Mouse (Mus musculus) megakaryocyte progenitor cell, adult 5-6 weeks (primary cell): ENCODE measurements around the gene Crxos. TPM values are rescaled to one million over a fixed set of nuclear protein-coding genes. Genes with fewer than 3 reads are reported as not detected.

Experiments used
- ATAC-seq: replicated peaks from 2 replicates; pipeline ENCODE4 v1.8.0; 2016; ENCODE audit warnings: mild to moderate bottlenecking, moderate TSS enrichment, inconsistent platforms; ENCODE audit not compliant: poor library complexity
- total RNA-seq, 2 experiments: library from RNA; stranded (forward) in 1 of 2; stranded (reverse) in 1 of 2; fragments of 157-497, 149-512 nt in 1 of 2; fragments of 200-1000 nt in 1 of 2; gene quantifications; 2 replicates each; pipeline versions ENCODE4 v1.2.3 to v1.2.4; 2015 to 2017

Gene Crxos
- total RNA-seq, 2 experiments from 2014 or later, result not detected

DNA sequence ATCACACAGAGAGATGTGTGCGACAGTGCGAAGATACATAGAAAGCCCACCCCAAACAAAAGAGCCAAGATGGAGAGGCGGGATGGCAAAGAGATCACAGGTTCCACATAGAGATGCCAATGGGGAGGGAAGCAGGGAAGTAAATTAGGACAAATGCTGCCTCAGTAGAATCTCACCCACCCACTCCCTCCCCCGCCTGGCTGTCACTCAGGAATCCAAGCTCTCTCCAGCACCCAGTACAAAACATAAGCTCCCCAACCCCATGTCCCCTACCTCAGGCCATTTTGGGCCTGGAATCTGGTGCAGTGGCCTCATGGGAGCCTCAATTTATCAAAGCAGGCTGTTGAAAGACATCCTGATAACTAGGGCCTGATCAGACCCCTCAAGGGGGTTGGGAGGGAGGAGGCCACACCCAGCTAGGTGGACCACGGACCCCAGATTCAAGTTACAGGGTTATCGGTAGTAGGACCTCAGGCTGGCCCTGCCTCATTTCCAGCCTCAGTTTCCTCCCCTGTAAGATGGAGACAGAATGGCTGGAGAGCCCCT, 38.3 kb downstream of the Crxos start:
- ATAC-seq, result no peak

DNA sequence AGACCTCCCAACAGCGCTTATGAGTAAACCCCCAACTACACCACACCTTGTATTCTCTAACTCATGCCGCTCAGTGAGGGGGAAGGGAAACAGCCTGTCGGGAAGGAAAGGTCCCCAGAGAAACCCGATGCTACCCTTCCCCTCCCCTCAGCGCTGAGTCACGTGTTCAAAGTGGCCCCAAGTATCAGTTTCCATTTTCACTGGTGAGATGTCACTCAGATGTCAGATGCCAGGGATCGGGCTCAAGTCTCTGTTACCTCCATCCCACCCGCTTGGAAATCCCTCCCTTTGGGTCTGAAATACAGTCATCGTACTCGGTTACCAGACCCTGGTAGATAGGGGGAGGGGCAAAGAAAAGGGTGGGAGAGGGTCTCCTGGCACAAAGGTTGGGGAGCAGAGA, 39.4 kb downstream of the Crxos start:
- ATAC-seq, result peak; percentile 50

DNA sequence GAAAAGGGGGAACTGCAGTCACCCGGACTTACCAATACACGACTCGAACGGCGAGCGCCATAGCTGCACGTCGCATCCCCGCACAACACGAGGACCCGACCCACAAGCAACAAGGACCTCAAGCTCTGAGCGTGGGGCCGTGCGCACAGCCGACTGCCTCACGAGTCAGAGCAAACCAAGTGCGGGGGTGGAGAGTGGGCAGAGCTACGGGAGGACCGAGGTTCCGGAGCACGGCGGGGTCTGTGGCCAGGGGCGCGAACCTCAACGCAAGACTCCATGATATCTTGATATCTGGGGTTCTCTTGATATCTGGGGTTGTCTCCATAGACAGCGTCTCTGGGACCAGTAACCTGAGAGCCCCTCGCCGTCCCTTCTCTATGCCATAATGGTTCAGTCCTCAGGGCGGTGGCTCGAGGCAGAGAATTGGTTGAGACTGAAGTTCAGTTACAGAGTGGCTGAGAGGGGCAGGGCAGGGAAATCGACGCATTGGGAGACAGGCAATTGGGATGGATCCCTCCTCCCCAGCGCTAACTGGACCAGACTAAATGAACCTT, 39.9 kb downstream of the Crxos start, which contains the start of gene Selenow:
TSS of gene Selenow (minus strand) at position 183 of the 554 bp plus-strand sequence.
- ATAC-seq, result peak; percentile 94

- ATAC-seq, result peak; percentile 97
These were observed 47.5 kb downstream of the Crxos start for GRCm38 (mm10) chr7:15929910-15930309.

- no peak for ATAC-seq
These were observed 48.1 kb downstream of the Crxos start for GRCm38 (mm10) chr7:15930543-15930942.

- ATAC-seq, result no peak
These were observed 49.2 kb downstream of the Crxos start for GRCm38 (mm10) chr7:15931635-15932034.

DNA sequence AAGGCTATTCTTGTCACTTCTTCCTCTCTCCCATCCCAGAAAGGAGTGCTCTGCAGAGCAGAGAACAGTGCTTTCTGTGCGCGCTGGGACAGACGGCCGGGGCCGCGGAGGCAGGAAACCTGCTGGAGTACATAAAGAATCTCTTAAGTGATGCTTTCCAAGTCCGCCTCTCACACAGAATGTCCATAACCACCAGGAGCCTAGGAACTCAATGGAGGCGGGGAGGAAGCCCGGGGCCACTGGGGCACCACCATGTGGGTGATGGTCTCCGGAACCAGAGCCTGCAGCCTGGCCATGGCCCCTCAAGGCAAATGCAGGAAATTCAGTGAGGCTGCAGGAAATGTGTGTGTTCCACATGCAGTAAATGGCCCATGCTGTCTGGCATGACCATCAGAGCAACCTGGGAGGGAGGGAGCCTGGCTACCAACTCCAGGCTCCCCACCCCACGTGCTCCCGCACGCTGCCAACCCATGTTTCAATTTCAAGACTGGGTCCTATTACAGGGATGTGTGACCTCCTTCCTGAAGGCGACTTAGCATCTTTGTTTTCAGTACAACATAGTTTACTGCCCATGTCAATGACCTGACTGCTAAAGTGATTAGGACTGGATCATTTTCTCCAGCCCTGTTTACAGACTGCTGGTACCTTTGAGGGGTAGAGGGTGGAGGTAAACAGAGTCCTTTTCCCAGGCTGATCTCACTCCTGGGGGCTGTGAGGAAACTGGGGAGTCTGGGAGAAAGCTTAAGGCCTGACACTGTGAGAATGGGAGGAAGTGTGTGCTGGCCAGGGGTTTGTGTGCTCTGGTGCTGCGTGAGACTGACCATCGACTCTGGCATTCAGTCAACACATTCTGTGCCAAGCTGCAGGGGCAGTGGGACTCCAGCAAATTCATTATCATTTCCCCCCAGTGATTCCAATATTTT, 51.3 kb downstream of the Crxos start:
- ATAC-seq, result no peak

- no peak for ATAC-seq
These were observed 55.1 kb downstream of the Crxos start for GRCm38 (mm10) chr7:15937491-15937890.

GRCm38 (mm10) chr7:15938621-15939020, 56.2 kb downstream of the Crxos start:
- no peak for ATAC-seq

DNA sequence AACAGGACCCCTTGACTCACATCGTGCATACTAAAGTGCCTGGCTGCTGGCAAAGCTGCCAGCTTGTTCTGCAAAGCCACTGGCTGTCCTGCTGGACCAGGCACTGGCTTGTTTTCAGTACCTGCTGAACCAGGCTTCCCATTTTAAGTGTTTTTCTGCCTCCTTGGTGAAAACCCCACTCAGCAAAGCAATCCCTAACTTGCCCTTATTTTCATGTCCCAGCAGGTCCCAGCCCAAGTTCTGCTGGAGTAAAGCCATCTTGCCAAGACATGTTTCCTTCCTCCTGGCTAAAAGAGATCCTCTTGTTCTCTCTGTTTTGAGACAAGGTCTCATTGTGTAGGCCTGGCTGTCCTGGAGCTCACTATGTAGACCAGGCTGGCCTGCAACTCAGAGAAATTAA, 61.9 kb downstream of the Crxos start:
- no peak for ATAC-seq

DNA sequence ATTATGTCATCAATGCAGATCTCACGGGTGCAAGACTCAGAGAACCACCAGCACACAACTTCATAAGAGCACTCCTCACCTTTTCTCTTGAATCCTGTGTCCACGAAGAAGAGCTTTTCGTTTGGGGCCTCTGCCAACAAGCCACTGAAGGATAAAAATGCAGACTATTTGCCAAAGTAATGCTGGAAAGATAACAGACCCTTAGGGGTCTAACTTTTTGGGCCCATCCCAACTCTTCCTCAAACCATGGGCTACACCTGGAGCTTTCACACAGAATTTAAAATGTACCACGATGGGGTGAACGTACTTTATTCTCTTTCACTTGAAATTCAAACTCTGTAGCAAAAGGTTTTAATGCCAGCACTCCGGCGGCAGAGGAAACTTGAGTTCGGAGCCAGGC, 62.8 kb downstream of the Crxos start:
- no peak for ATAC-seq

GRCm38 (mm10) chr7:15945721-15946536, 63.5 kb downstream of the Crxos start, which contains the start of gene Nop53:
Nop53 (minus strand) TSS chr7:15946074.
- ATAC-seq, result peak; percentile 75

DNA sequence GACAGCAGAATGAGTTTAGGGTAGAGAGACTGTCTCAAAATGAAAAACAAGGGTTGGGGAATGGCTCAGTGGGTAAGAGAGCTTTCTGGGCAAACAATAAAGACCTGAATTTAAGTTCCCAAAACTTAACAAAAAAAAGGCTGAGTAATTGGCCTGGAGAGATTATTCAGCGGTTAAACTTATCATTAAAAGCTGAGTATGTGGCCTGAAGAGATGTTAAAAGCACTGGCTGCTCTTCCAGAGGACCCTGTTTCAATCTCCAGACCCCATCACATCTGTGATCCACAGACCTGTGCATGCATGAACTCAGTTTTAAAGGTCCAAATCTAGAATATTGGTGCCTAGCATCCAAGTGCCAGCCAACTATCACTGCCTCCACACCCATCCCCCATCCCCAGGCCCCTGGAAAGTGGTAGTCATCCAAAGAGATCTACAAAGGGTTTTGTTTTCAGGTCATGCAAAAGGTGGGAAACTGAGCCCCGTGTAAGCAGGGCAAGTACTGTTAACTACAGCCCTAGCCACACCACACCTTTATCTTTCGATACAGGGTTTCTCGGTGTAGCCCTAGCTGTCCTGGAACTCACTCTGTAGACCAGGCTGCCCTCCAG, 65.3 kb downstream of the Crxos start:
- ATAC-seq, result no peak

- peak; percentile 53 for ATAC-seq
These were observed 66.0 kb downstream of the Crxos start for GRCm38 (mm10) chr7:15948381-15948941.

DNA sequence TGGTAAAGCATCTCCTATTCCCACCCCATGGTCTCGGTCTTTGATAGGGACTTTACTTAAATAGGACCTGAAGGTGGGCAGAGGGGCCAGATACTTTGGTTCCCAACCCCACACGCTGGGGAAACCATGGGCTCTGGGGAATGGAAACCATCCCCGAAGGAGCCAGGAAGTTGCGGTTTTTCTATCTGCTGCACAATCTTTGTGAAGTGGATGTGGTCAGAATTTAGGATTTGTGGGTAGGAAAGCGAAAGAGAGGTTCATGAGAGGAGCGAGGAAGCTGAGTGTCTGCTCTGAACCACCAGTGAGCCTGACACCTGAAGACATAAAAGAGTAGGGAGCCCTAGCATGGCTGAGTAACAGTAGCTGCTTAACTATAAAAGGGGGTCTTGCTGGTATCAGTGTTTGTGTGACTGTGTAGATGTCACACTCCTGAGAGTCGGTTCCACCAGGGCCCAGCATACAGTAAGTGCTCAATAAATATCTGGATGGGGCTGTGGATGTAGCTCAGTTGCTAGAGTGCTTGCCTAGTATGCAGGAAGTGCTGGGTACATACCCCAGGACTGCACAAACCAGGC, 66.9 kb downstream of the Crxos start:
- 0 out of 2 replicates have a peak, but pooled peaks have one; percentile 4 for ATAC-seq

DNA sequence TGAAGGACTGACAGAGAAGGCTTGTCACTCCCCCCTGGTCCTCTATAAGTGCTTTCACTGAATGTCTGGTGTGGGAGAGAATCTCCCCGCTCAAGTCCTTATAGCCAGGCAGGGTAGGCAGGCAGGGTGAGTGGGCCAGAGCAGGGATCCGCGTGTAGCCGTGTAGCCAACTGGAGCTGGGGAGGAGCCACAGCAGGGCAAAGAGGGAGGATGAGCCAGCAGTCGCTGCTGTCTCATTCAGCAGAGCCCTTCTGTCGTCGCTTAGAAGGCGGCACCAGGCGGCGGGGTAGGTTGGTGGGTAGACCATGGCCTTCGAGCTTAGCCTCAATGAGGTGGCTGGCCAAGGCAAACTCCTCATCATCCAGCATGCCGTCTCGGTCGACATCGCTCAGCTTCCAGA, 67.6 kb downstream of the Crxos start:
- ATAC-seq, result no peak

DNA sequence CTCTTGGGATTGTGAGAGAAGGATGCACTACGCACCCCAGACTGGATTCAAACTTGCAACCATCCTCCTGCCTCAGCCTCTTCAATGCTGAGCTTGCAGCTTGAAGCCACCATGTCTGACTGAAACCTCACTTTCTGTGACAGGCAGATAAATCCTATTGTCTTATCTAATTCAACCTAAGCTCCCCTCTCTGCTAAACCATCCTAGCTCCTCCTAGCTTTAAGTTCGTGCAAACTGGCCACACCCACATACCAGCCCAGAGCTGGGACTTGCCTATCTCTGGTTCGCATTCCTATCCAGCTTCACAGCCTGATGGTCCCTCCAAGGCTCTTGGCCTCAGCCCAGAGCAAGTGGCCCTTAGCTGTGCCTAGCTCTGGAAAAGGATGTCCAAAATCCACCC, 70.0 kb downstream of the Crxos start:
- ATAC-seq, result peak; percentile 52
